Mouse (Mus musculus): ENCODE data around the gene Mcrip1. TPM values are rescaled to one million over a fixed set of nuclear protein-coding genes. Genes with fewer than 3 reads are reported as not detected.

The Mcrip1 gene
- polyA plus RNA-seq, 1 experiment from 2014 or later, result 59.2 TPM

DNA sequence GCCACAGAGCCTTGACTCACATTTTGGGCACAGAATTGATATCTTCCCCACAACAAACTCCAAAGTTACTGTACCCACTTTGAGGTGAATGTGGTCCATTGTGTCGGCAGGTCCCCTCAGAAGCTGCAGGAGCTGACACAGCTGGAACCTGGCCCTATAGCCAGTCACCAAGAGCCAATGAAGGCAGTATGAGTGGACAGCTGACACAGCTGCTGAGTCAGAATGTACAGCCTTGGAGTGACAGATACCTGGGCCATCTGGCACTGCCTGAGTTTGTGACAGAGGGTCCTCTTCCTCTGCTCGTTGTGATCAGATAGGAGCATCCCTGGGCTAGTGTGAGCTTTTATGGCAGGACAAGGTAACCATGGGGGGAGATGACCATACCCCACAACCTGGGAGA is 5.7 kb upstream of the Mcrip1 start:
- Histone ChIP-seq H3K4me1 (ENCODE audit: insufficient read depth) (peaks cover 8% of the 10 kb centered on the region), H3K9me3 (ENCODE audit: low read length) (no peaks in the 10 kb centered on the region), H3K4me2 (ENCODE audit: low read depth, low read length) (no peak overlapping the region), H3K27me3 (ENCODE audit: insufficient read depth, low read length) (no peaks in the 10 kb centered on the region), H3K9ac (replicated peaks) (no peak overlapping the region), H3K4me3 (ENCODE audit: low read depth, low read length) (no peak overlapping the region), H3K36me3 (replicated peaks; ENCODE audit: insufficient read depth, low read length) (peaks cover 9% of the 10 kb centered on the region), H3K27ac (ENCODE audit: low read depth) (peak overlapping the region; percentile 35)
- 41% methylated on average over 2 of the region's 2 CpGs for WGBS (ENCODE audit: insufficient replicate concordance)
- no peak for DNase-seq
- ATAC-seq, result peak; percentile 47
- no peak for TF ChIP-seq EP300 (IDR thresholded peaks at IDR 0.05; ENCODE audit: low read depth)

DNA sequence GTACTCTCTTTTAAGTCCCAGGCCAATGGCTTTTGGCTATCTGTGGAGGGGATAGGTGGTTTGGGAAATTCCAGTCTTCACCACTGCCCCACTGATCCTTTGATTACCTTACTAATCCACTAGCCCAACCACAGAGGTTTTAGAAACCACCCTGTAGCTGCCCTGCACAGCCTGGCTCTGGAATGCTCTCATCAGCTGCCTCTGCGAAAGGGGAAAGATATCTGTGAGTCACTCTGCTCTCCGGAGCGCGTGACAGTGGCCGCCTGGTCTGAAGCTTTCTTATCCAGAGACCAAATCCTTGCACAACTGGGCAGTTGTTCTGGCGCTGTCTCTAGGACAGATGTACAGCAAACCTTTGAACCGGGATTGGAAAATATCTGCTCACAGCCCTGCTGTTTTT is 5.3 kb upstream of the Mcrip1 start:
- H3K27ac ChIP-seq (ENCODE audit: low read depth), result peak overlapping the region; percentile 35; the same call in 1 of the 2 replicates
- ATAC-seq (peak; percentile 74), DNase-seq (no peak)
- no peak for TF ChIP-seq EP300 (IDR thresholded peaks at IDR 0.05; ENCODE audit: low read depth)
- no peak for TF ChIP-seq CTCF (IDR thresholded peaks at IDR 0.05; ENCODE audit: low read depth)
- H3K36me3 ChIP-seq (replicated peaks; ENCODE audit: insufficient read depth, low read length), result peaks cover 4% of the 10 kb centered on the region; the same call in 1 of the 2 replicates
- peaks cover 12% of the 10 kb centered on the region for H3K4me1 ChIP-seq (ENCODE audit: insufficient read depth)
- no peaks in the 10 kb centered on the region for H3K27me3 ChIP-seq (ENCODE audit: insufficient read depth, low read length)
- H3K4me3 ChIP-seq (ENCODE audit: low read depth, low read length), result no peak overlapping the region
- no peak overlapping the region for H3K4me2 ChIP-seq (ENCODE audit: low read depth, low read length)
- WGBS (ENCODE audit: insufficient replicate concordance), result 50% methylated on average over 7 of the region's 7 CpGs
- no peaks in the 10 kb centered on the region for H3K9me3 ChIP-seq (ENCODE audit: low read length)
- H3K9ac ChIP-seq (replicated peaks), result no peak overlapping the region

DNA sequence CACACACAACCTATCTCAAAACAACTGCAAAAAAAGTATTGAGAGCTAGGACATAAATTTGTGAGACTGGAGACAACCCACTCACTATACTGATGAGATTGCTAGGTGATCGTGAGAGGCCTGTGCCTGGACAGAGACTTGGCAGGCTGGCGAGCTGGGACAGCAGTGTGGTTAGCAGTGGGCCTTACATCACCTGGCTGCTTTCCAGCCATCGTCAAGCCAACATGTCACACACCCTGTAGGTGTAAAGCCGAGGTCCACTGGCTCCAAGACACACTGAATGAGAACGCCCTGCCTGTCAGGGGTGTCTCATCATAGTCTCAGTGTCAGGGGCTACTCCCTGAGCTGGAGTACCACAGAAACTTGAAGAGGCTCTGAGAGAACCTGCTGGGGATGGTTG is 3.2 kb upstream of the Mcrip1 start:
- H3K4me2 ChIP-seq (ENCODE audit: low read depth, low read length), result no peak overlapping the region
- 62% methylated on average over 5 of the region's 5 CpGs for WGBS (ENCODE audit: insufficient replicate concordance)
- H3K4me1 ChIP-seq (ENCODE audit: insufficient read depth), result peaks cover 29% of the 10 kb centered on the region
- no peak overlapping the region for H3K27ac ChIP-seq (ENCODE audit: low read depth)
- no peaks in the 10 kb centered on the region for H3K36me3 ChIP-seq (replicated peaks; ENCODE audit: insufficient read depth, low read length)
- H3K27me3 ChIP-seq (ENCODE audit: insufficient read depth, low read length), result no peaks in the 10 kb centered on the region
- H3K9me3 ChIP-seq (ENCODE audit: low read length), result no peaks in the 10 kb centered on the region
- TF ChIP-seq EP300 (IDR thresholded peaks at IDR 0.05; ENCODE audit: low read depth), result no peak
- TF ChIP-seq CTCF (IDR thresholded peaks at IDR 0.05; ENCODE audit: low read depth), result no peak
- H3K9ac ChIP-seq (replicated peaks), result no peak overlapping the region
- H3K4me3 ChIP-seq (ENCODE audit: low read depth, low read length), result no peak overlapping the region
- DNase-seq (no peak), ATAC-seq (no peak)

DNA sequence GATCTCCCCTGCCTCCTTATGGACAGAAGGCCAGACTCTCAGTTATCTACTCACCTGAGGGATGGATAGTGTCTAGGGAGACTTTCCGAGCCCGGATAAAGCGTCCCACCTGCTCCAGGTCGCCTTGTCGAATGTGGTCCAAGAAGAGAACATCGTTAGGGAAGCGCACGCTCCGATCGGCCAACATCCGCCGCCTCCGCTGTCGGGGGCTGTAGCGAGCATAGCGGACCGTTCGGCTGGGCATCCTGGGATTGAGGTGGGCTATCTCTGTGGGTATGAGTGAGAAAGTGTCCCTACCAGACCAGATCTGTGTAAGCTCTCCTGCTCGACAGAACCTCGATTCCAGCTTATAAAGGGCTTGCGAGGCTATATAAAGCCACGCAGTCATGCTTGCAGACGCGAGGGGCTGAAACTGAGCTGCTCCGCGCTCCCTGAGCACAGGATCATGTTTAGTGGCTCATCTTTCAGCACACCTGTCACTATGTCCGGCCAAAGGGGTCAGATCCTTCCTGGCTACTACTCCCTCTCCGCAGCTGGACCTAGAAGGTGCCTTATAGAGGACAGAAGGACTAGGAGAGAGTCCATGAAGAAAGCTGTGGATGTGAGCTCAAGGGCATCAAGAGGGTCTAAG is 1.4 kb upstream of the Mcrip1 start, which contains the start of gene Ppp1r27:
Gene Ppp1r27 (minus strand): TSS at position 323 of the 631 bp plus-strand sequence.
- WGBS (ENCODE audit: insufficient replicate concordance), result 93% methylated on average over 28 of the region's 28 CpGs
- Histone ChIP-seq H3K4me2 (ENCODE audit: low read depth, low read length) (peak within 1 kb of the TSS; percentile 97), H3K27me3 (ENCODE audit: insufficient read depth, low read length) (no peaks in the 10 kb centered on the region), H3K36me3 (replicated peaks; ENCODE audit: insufficient read depth, low read length) (no peaks in the 10 kb centered on the region), H3K27ac (ENCODE audit: low read depth) (peak within 1 kb of the TSS; percentile 98; the same call in 1 of the 2 replicates), H3K9me3 (ENCODE audit: low read length) (no peaks in the 10 kb centered on the region), H3K9ac (replicated peaks) (peak within 1 kb of the TSS; percentile 93), H3K4me3 (ENCODE audit: low read depth, low read length) (peak within 1 kb of the TSS; percentile 88), H3K4me1 (ENCODE audit: insufficient read depth) (peaks cover 38% of the 10 kb centered on the region)
- no peak for DNase-seq
- TF ChIP-seq EP300 (IDR thresholded peaks at IDR 0.05; ENCODE audit: low read depth), result no peak
- TF ChIP-seq CTCF (IDR thresholded peaks at IDR 0.05; ENCODE audit: low read depth), result no peak
- no peak for ATAC-seq

DNA sequence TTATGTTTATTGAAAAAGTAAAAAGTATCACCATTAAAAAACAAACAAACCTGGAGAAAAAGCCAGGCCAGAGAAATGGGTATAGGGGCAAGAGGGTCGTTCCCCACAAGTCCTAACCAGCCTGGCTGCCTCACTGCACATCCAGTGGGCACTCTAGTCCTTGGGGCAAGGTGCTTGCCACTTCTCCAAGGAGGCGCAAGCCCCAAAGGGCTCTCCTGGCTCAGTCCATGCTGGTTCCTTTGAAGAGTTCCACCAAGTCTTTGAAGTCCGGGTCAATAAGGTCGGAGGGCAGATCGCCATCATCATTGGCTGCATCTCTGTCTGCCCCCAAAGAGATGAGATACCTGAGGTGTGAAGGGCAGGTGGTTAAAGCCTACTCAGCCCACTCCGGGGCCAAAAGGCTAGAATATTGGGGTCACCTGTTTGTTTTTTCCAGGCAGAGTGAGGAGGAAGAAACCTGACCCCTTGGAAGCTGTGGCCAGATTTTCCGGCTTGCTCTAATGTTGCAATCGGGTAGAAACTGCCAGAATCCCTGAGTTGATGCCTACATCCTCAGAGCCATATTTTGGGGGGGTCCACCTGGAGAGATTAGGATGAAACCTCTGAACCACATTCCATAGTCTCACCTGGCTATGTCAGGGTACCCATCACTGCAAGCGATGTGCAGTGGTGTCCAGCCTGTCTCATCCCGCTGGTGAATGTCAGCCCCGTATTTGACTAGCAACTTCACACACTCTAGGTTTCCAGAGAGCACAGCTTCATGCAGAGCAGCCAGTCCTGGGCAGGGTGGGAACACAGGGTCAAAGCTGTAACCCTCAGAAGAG is 671 bp upstream of the Mcrip1 start:
- no peaks in the 10 kb centered on the region for H3K27me3 ChIP-seq (ENCODE audit: insufficient read depth, low read length)
- TF ChIP-seq CTCF (IDR thresholded peaks at IDR 0.05; ENCODE audit: low read depth) (no peak), EP300 (IDR thresholded peaks at IDR 0.05; ENCODE audit: low read depth) (no peak)

DNA sequence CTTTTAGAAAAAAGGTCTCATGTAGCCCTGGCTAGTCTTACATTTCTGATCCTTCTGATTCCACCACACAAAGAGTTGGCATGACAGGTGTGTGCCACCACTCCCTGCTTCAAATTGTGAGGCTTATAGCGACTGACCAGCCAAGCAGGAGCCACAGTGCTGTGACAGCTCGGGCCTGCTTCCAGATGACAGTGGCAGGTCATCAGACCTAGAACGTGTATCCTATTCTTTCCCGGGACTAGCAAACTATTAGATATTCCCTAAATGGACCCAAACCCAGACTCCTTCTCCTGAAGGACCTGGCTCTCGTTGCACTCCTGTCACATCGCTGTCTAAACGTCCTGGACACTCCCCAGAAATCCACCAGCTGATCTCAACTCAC is 750 bp downstream of the Mcrip1 start:
- 15% methylated on average over 7 of the region's 7 CpGs for WGBS (ENCODE audit: insufficient replicate concordance)
- H3K27ac ChIP-seq (ENCODE audit: low read depth), result peak overlapping the region; percentile 98
- H3K4me3 ChIP-seq (ENCODE audit: low read depth, low read length), result peak overlapping the region; percentile 88
- H3K36me3 ChIP-seq (replicated peaks; ENCODE audit: insufficient read depth, low read length), result peaks cover 10% of the 10 kb centered on the region
- peak overlapping the region; percentile 97 for H3K4me2 ChIP-seq (ENCODE audit: low read depth, low read length)
- peak overlapping the region; percentile 93 for H3K9ac ChIP-seq (replicated peaks)
- no peaks in the 10 kb centered on the region for H3K9me3 ChIP-seq (ENCODE audit: low read length)
- DNase-seq (no peak), ATAC-seq (no peak)
- TF ChIP-seq CTCF (IDR thresholded peaks at IDR 0.05; ENCODE audit: low read depth) (no peak), EP300 (IDR thresholded peaks at IDR 0.05; ENCODE audit: low read depth) (no peak)
- H3K4me1 ChIP-seq (ENCODE audit: insufficient read depth), result peaks cover 35% of the 10 kb centered on the region
- no peaks in the 10 kb centered on the region for H3K27me3 ChIP-seq (ENCODE audit: insufficient read depth, low read length)

More for the DNA sequence above, 671 bp upstream of the Mcrip1 start:
- WGBS (ENCODE audit: insufficient replicate concordance), result 61% methylated on average over 11 of the region's 11 CpGs
- peak overlapping the region; percentile 97 for H3K4me2 ChIP-seq (ENCODE audit: low read depth, low read length)
- H3K4me1 ChIP-seq (ENCODE audit: insufficient read depth), result peaks cover 41% of the 10 kb centered on the region
- DNase-seq (no peak), ATAC-seq (no peak)
- H3K27ac ChIP-seq (ENCODE audit: low read depth), result peak overlapping the region; percentile 98
- no peaks in the 10 kb centered on the region for H3K36me3 ChIP-seq (replicated peaks; ENCODE audit: insufficient read depth, low read length)
- H3K9ac ChIP-seq (replicated peaks), result peak overlapping the region; percentile 93
- H3K4me3 ChIP-seq (ENCODE audit: low read depth, low read length), result peak overlapping the region; percentile 88
- no peaks in the 10 kb centered on the region for H3K9me3 ChIP-seq (ENCODE audit: low read length)

Data from liver, postnatal 0 days (tissue).